Mouse (Mus musculus) naive thymus-derived CD4-positive, alpha-beta T cell, adult 2 months (primary cell): ENCODE results near the gene Dtx3l.
"Not testable (repeated sequence)": the region's sequence is repeated elsewhere in the genome, so short reads cannot be mapped to it uniquely, and the experiment has no call there.

Experiments
- DNase-seq: peaks from one replicate; pipeline ENCODE4 v3.0.0-alpha.2; 2011; ENCODE audit warnings: low read depth

Dtx3l gene

GRCm38 (mm10) chr16:35938211-35939151 is at the start of gene Dtx3l, which contains the start of gene Parp9:
Dtx3l (minus strand) TSS chr16:35939151.
Parp9 (plus strand) TSS chr16:35938470.
- peak; percentile 85 for DNase-seq

GRCm38 (mm10) chr16:35987930-35988329 is 49.0 kb upstream of the Dtx3l start:
- DNase-seq: no peak

DNA sequence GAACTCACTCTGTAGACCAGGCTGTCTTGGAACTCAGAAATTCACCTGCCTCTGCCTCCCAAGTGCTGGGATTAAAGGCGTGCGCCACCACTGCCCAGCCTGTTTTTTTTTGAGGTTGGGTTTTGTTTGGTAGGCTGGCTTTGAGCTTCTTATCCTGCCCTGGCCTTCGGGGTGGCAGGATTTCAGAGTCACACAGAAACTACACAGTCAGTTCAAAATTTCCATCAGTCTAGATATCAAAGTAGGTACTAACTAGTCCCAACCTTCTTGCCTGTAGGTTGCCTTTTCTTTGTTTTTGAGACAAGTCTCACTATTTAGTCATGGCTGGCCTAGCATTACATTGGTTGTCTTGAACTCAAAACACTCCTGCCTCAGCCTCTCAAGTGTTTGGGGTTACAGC is 45.5 kb upstream of the Dtx3l start:
- DNase-seq: peak; percentile 57

DNA sequence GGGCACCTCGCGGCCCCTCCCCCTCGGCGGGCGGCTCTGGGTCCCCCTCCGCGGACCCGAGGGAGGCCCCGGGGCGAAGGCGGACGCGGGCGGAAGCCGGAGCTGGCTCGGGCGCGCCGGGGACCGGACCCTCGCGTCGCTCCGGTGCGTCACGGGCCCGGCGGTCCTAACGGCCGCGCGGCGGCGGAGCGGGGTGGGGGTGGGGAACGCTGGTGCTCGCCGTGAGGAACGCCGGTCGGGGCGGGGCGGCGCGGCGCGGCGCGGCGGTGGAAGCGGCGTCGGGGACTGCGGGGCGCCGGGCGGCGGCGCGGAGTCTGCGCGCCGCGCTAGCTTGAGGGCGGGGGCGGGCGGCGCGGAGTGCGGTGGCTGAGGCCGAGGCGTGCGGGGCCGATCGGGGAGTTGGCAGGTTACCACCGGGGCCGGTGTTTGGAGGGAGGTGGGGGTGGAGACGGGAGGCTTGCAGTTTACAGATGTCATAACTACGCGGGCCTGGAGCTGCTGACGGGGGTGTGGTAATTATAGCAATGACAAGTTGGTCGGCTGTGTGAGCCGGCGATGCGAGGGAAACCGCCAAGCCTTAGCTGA is 44.7 kb upstream of the Dtx3l start:
- DNase-seq: peak; percentile 88

GRCm38 (mm10) chr16:35982902-35983516 is 44.1 kb upstream of the Dtx3l start:
- DNase-seq: peak; percentile 96

- no peak for DNase-seq
These were observed 43.6 kb upstream of the Dtx3l start for GRCm38 (mm10) chr16:35982506-35982901.

GRCm38 (mm10) chr16:35981363-35981821 is 42.4 kb upstream of the Dtx3l start:
- peak; percentile 100 for DNase-seq

GRCm38 (mm10) chr16:35978450-35978849 is 39.5 kb upstream of the Dtx3l start, which contains the start of gene Kpna1:
Kpna1 (plus strand) TSS chr16:35978750.
- DNase-seq: not testable (repeated sequence)

- no peak for DNase-seq
These were observed 35.1 kb upstream of the Dtx3l start for GRCm38 (mm10) chr16:35974021-35974420.

GRCm38 (mm10) chr16:35968149-35968548 is 29.2 kb upstream of the Dtx3l start:
- no peak for DNase-seq

GRCm38 (mm10) chr16:35967319-35967718 is 28.4 kb upstream of the Dtx3l start:
- peak; percentile 24 for DNase-seq

- no peak for DNase-seq
These were observed 27.6 kb upstream of the Dtx3l start for GRCm38 (mm10) chr16:35966411-35967115.

DNA sequence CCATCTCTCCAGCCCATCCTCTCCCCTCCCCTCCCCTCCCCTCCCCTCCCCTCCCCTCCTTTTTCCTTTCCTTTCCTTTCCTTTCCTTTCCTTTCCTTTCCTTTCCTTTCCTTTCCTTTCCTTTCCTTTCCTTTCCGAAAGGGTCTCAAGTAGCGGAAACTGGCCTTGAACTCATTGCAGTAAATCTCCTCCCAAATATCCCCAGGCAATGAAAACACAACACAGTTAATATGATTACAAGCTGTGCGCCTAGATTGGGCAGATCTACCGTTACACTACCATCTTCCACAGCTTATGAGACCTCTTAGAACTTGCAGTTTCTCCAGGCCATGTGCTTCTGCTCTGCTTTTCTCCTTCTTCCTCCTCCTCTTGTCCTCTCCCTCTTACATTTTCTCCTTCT is 27.0 kb upstream of the Dtx3l start:
- not testable (repeated sequence) for DNase-seq

DNA sequence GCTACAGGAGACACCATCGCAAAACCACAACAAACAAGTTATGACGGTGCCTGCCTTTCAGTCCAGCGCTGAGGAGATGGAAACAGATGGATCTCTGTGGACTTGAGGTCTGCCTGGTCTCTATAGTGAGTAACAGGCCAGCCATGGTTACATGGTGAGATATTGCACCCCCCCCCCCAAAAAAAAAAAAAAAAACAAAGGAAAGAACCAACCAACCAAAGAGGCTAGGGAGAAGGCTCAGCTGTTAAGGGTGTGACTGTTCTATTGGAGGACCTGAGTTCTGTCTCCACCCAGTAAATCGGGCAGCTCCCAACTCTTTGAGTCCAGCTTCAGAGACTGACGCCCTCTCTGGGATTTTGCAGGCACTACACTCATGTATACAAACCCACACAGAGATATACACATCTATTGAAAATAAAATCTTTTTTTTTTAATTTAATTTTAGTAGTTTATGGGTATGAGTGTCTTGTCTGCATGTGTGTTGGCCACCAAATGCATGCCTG is 13.7 kb upstream of the Dtx3l start:
- DNase-seq: no peak

GRCm38 (mm10) chr16:35951216-35951615 is 12.3 kb upstream of the Dtx3l start:
- DNase-seq: no peak

DNA sequence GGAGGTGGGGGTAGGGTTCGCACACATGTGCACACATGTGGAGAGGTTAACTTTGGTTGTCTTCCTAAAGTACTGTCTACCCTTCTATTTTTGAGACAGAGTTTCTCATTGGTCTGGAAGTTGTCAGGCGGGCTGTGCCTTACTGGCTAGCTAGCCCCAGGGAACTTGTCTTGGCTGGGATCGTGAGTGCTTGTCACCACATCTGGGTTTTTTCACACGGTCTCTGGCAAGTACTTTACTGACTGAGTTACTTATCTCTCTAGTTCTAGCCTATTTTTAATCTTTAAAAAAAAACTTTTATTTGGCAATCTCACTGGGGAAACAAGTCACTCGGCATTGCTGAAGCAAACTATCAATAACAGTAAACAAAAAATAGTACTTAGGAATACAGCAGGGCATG is 10.3 kb upstream of the Dtx3l start:
- no peak for DNase-seq

DNA sequence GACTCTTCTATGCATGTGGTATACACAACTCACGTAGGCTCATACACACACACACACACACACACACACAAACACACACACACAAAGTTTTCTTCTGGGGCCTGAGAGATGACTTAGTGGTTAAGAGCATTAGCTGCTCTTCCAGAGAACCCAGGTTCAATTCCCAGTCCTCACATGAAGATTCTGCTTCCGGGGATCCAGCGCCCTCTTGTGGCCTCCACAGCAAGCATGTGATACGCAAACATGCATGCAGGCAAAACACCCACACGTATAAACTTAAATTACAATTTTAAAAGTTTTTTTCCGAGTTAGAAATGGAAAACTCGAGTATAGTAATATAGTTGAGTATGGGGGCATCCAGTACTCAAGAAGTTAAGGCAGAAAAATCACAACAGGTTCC is 2.4 kb upstream of the Dtx3l start:
- peak; percentile 69 for DNase-seq

GRCm38 (mm10) chr16:35939690-35940089 is 739 bp upstream of the Dtx3l start:
- DNase-seq: peak; percentile 94

GRCm38 (mm10) chr16:35939261-35939660 is 310 bp upstream of the Dtx3l start:
- no peak for DNase-seq

GRCm38 (mm10) chr16:35933181-35933580 is 5.8 kb downstream of the Dtx3l start:
- DNase-seq: no peak

- no peak for DNase-seq
These were observed 6.5 kb downstream of the Dtx3l start for GRCm38 (mm10) chr16:35932179-35933055.
